Mouse (Mus musculus) right cerebral cortex, postnatal 14 days (tissue): ENCODE data around the gene Snx6.
"Not testable (repeated sequence)": the region's sequence is repeated elsewhere in the genome, so short reads cannot be mapped to it uniquely, and the experiment has no call there.

Source experiments
- DNase-seq: peaks from one replicate; pipeline ENCODE4 v3.0.0; 2022

Snx6 gene

DNA sequence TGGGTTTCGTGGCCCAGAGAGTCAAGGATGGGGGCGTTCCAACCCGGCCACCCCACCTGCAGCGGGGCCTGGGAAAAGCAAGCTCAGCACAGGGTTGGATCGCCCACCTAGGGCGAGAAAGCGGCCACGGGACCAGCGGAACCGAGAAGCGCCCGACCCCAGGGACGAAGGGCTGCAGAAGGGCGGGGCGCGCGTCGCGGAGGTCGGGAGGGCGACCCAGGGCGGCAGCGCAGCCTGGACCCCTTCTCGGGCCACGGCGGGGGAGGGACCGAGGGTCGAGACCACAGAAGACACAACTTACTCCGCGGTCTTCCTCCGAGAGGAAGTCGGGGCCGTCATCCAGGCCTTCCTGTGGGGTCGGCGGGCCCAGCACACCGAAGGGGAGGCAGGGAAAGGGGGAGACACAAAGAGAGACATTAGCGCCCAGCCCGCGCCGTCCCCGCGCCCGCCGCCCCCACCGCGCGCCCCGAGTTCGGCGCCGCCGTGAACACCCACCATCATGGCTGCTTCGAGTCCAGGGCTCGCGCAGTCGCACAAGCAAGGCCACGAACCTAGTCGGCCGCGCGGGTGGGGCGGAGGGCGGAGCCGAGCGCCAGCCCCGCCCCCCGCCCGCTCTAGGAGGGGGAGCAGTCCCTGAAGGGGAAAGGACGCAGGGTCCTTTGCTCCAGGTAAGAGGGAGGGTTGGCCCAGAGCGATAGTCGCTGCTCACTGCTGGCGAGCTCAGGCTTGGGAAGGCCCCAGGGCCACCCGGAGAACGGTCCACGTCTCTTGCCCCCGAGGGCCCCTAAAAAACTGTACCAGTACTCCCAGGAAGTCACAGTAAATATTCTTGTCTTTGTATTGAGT, at the start of gene Snx6:
TSS of gene Snx6 (minus strand) at position 551 of the 846 bp plus-strand sequence.
- DNase-seq, result peak; percentile 86

DNA sequence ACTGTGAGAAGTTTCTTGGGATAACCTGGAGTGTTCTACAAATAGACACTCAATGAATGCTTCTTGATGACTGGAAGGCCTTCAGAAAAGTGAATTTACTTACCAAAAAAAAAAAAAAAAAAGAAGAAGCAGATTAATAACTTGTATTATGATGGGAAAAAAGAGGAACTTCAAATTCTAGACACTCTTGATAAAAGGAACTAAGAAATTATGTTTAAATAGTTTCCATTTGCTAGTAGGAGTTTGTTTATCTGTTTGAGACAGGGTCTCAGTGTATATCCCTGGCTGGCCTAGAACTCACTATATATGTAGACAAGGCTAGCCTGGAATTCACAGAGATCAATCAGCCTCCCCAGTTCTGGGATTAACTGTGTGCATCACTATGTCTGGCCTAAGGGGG, 48.9 kb upstream of the Snx6 start:
- no peak for DNase-seq

DNA sequence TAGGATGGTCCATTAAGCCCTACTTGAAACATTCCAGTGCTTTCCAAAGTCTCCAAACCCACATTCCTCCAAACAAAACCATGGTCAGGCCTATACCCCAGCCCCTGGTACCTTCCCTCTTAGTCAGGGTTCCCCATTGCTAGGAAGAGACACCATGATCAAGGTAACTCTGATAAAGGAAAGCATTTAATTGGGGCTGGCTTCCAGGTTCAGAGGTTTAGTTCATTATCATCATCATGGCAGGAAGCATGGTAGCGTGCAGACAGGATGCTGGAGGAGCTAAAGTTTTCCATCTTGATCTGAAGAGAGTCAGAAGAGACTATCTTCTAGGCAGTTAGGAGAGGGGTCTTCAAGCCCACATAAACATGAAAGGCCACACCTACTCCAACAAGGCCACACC, 46.1 kb upstream of the Snx6 start:
- no peak for DNase-seq

DNA sequence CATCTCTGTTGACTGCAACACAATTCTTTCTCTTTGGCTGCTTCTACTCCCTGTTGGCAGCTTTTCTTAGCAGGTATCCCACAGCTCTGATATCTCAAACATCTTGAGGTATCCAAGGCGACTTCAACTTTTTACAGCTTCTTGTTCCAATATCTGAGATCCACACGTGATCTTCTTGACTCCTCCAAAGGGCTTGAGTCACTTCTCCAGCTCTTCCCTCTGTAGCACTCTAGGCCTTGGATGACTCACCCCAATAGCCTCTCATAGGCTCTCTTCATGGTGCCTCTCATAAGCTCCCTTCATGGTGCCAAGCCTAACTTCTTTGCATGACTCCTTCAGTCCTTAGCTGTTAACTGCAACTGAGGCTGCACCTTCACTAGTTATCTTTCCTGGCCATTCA, 44.3 kb upstream of the Snx6 start:
- DNase-seq, result no peak

DNA sequence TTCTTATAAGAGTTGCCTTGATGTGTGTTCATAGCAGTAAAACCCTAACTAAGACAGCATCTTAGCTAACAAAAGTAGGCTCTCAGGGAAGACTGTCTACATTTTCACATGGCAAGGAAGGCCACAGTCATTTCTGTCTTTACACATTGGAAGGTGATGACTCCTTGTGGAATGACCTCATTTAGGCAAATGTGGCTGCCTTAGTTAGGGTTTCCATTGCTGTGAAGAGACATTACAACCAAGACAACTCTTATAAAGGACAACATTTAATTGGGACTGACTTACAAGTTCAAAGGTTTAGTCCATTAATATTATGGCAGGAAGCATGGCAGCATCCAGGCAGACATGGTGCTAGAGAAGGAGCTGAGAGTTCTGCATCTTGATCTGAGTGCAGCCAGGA, 43.4 kb upstream of the Snx6 start:
- no peak for DNase-seq

DNA sequence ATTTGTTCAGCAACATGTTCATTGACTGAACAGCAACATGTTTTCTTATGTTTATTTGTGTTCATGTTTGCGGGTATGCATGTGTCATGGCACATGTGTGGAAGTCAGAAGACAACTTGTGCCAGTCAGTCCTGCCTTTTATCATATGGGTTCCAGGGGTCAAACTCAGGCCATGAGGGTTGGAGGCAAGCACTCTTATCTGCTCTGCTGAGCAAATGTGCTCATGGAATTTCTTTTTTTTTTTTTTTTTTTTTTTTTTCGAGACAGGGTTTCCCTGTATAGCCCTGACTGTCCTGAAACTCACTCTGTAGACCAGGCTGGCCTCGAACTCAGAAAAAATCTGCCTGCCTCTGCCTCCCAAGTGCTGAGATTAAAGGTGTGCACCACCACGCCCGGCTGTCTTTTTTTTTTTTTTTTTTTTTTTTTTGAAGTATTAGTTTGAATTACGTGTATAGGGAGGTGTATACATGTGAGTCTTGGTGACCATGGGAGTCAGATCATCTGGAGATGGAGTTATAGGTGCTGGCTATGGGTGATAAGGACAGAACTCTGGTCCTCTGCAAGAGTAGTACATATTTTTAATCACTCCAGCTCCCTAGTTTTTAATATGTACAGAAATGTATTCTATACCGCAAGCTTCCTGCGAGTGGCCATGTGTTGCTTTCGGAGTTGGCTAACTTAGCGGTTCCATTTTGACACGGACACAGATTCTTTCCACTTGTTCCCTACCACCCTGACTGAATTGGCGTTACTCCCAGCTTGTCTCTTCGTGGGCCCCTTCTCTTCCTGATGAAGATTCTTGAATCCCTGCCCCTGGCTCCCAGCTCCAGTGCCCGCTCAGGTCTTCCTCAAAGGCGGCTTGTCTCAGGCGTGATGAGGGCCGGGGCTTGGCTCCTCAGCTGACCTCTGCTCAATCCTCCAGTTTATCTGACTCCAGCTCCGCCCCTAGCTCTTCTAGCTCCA, 40.4 kb upstream of the Snx6 start:
- no peak for DNase-seq

DNA sequence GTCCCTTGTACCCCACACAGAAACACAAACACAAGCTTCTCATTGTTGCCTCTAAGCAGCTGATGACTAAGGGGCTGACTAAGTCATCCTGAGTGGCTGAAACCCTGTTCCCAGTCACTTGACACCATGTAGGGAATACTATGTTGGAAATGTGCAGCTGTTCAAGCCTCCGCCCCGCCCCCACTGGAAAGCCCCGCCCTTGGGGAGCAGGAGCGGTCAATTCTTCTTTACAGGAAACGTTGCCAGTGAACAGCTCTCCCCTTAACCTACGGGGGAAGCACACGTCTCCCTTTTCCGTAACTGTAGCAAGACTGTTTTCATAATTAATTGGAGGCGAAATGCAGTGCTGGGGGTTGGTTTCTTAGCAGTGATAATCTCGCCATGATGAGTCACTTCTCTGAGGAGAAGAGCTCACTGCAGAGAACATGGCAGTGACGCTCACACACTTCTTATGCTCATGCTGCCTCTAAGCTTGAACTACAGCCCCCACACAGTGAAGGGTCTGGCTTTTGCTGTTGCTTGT, 39.5 kb upstream of the Snx6 start:
- peak; percentile 75 for DNase-seq

DNA sequence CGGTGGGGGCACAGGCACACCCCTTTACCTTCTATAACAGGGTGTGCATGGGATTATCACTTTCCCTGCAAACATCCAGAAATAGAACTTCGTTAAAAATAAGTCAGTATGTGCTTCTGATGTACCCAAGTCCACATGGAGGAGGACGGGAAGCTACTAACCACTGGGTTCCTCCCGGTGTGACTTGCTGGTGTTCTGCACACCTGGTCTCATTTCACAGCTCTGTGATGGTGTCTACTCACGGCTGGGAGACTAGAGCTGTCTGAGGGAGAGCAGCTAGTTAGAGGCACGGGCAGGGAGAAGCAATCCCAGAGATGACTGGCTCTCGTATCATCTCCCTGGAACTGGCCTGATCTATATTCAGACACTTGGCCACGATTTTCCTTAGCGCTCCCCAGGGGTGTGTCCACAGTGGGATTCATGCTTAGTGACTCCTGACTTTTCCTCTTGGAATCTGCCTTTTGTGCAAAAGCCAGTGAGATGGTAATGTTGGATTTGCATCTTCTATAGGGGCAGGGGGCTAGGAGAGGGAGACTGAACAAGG, 38.4 kb upstream of the Snx6 start:
- no peak for DNase-seq

DNA sequence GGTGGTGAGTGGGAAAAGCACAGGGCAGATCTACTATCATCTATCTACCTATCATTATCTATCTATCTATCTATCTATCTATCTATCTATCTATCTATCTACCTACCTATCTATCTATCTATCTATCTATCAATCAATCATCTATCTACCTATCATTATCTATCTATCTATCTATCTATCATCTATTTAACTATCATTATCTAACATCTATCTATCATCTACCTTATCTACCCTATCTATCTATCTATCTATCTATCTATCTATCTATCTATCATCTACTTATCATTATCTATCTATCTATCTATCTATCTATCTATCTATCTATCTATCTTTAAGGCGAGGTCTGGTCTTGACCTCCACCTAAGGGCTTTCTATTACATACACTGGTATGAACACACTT, 36.4 kb upstream of the Snx6 start:
- DNase-seq, result not testable (repeated sequence)

DNA sequence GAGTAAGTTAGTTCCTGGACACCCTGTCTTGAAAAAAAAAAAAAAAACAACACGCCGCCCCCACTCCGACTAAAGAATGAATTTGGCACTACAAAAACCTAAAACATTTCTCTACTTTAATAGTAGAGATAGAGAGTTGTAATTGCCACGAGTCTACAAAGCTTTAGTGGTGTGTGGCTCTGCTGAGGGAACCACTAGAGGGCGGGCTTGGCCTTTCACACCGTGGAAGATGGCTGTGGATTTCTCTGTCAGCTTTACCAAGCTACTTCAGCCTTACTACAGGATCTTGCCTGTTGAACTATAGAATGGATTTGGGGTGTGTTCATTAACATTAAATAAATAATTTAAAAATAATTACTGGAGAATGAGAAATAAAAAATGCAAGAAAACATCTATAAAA, 35.1 kb upstream of the Snx6 start:
- DNase-seq, result peak; percentile 85

DNA sequence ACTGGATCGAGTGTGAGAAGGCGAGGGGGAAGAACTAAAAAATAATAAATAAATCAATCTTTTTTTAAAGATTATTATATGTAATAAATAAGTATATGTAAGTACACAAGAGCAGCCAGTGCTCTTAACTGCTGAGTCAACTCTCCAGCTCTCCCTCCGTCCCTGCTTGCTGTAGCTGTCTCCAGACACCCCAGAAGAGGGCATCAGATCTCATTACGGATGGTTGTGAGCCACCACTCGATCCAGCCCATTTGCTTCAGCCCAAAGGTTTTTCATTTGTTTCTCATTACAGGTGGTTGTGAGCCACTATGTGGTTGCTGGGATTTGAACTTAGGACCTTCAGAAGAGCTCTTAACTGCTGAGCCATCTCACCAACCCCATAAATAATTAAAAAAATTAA, 34.4 kb upstream of the Snx6 start:
- no peak for DNase-seq

DNA sequence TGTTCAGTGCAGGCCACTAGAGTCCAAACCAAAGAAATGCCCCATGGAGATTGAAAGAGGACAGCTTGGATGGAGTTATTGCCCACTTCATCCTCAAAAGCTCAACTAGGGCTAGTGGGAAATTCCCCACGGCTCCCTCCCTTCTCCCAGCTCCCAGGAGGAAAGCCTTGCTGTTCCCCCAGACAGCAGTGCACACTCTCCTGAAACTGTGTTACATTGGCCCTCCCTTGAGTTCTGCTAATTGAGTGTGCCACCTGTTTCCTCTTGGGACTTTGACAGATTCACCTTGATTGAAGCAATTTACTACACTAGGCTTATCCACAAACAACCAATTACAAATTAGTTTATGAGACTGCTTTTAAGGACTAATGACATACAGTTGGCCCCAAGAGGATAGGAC, 32.5 kb upstream of the Snx6 start:
- DNase-seq, result no peak

DNA sequence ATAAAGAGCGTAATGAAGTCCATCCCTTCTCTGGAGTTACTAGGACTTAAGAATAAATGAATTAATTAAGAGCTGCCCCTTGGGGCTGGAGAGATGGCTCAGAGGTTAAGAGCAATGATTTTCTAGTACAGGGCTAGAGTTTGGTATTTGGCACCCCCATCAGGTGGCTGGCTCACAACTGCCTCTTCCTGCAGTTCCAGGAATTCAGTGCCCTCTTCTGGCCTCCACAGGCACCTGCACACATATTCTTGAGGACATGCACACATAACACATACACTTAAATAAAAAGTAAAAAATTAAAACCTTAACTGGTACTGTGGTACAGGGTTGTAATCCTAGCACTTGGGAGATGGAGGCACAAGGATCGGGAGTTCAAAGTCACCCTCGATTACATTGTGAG, 29.7 kb upstream of the Snx6 start:
- DNase-seq, result no peak

DNA sequence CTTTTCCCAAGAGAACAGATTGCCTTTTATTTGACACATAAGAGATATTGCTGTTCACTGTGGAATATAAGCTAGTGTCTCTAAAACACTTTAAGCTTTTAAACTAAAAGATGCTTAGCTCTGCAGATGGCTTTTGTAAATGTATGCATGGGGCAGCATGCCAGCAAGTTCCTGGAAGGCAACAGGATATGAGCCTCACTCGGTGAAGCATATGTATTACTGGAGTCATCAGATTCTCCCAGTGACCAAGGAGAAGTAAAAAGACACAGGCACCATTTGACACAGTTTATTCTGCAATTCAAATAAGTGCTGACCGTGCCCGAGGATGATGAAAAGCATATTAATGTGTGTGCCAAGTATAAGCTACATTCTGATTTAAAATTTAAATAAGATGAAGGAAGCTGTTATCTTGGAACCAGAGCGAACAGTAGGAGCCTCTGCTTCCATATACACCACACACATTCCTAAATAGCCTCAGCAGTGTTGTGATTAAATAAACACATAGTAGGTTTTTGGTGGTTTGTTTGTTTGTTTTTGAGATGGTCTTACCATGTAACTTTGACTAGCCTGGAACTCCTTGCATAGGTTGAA, 27.4 kb upstream of the Snx6 start:
- peak; percentile 87 for DNase-seq

DNA sequence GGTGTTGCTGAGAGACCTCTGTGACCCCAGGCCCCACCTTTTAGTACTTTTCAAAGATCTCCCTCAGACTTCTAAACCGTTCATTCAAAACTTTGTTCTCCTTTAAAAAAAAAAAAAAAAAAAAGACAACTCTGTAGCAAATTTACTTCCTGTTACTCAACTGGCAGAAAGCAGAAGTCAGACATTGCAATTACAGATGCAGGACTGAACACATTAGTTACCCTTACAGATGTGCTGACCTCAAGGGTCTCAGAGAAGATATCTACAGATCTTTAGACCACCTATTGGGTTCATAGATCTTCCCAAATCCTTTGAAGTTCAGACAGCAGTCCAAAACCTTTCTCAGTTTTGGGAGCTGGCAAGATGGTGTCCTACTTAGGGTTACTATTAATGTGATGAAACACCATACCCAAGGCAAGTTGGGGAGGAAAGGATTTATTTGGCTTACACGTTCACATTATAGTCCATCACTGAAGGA, 25.2 kb upstream of the Snx6 start:
- no peak for DNase-seq

DNA sequence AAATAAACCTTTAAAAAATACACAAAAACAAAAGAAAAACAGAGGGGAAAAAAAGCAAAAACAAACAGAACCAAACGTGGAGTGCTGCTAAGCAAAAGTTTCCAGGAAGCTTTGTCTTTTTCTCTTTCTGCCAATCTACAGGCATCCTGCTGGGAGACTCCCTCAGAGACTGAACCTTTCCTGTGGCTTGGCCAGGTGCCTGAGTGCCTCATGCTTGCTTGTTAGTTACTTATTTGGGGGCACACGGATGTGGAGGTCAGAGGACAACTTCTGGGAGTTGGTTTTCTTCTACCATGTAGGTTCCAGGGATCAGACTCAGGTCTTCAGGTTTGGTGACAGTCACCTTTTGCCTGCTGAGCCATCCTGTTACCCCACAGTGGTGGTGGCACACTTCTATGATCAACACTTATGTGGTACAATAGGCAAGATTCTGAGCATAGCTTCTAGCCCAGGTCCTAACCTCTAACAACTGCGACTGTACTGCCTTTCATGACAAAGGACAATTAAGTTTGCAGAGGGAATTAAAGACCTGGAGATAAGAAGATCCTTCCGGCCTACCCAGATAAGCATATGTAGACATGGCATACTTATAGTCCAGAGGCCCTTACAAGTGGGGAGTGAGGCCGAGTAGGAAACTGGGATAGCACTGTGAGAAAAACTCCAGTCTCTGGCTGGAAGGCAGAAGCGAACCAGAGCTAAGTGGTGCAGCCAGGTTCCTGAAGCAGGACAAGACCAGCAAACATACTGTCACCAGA, 23.9 kb upstream of the Snx6 start:
- DNase-seq, result no peak

DNA sequence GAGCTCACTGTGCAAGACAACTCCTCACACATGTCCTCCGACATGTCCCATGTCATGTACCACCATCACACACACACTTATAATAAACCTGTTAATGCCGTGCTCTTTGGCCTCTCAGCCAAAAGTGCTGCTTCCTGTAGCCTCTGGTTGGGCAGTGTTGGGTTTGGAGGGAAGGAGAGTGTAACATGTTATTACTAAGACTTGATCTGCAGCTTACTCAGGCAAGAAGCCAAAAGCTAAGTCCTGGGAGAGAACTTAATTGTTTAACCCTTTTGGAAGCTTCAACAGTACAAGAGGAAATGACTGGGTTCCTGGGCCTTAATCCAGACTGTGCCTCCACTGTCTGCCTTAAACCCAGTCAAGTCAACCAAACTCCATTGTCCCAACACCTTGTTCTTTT, 14.6 kb upstream of the Snx6 start:
- DNase-seq, result no peak

DNA sequence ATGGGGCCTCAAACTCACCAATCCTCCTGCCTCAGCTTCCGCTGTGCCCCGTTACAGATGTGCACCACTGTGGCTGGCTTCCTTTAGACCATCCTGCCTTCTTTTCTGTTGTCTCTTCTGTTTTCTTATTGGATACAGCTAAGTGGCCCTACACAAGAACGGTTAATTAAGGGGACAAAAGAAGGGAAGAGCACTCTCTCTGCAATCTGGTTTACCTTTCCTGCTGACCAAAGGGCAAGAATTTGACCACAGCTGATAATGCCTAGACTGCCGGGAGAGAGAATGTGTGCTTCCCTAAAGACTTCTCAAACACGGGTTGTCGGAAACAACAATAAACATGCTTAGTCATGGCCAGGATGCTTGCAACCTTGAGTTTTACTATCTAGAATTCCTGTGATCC, 12.0 kb upstream of the Snx6 start:
- DNase-seq, result no peak

DNA sequence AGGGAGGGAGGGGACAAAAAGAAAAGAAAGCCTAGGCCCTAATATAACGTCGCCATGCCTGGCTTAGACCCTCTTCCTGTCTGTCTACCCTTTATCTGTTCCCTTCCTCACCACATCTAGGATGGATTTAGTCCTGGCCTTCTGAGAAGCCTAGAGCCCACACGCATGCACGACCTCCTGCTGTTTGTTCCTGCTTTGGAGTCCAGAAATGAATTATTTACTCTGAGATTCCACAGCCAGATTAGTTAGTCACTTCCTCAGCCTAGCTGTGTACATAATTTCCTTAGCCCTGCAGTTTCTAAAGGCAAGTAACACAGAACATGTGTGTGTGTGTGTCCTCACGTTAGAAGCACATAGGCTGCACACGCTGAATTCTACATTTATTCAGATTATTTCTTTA, 10.6 kb upstream of the Snx6 start:
- DNase-seq, result no peak

DNA sequence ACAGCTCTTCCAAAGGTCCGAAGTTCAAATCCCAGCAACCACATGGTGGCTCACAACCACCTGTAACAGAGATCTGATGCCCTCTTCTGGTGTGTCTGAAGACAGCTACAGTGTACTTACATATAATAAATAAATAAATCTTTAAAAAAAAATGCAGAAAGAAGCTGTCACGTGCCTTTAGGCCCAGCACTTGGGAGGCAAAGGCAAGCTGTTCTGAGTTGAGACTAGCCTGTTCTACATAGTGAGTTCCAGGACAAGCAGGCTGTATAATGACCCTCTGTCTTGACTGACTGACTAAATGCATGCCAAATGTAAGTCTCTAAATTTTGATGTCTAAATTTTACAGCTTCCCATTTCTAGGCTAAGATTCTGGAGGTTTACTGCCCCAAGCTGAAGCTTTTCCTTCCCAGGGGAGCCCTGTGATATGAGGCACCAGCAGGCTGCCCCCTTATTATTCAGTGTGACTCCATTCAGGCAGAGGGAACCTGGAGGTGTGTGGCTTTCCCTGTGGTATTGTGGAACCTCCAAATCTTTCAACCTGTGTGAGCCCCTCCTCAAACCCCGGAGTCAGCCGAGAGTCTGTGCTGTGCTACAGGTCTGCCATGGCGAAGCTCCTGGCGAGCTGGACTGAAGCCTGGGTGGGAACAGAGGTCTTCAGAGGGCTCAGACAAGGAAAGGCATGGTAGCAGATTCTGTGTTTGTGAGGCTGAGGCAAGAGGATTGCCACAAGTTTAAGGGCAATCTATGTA, 9.9 kb upstream of the Snx6 start:
- no peak for DNase-seq

DNA sequence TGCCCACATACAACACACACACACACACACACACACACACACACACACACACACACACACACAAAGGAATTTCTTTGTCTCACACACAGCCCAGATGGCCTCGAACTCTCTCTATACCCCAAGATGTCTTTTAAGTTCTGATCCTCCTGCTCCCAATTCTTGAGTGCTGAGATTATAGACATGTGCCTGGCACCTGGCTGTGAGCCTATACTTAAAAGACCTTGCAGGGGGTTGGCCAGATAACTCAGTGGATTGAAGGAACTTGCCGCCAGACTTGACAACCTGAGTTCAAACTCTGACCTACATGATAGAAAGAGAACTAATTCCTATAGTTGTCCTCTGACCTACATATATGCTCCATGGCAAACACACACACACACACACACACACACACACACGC, 8.0 kb upstream of the Snx6 start:
- DNase-seq, result no peak
